Mouse (Mus musculus) B cell, adult (primary cell): Measurements from ENCODE around the gene Armt1. TPM values are rescaled to one million over a fixed set of nuclear protein-coding genes. Genes with fewer than 3 reads are reported as not detected.

Experiments used
- total RNA-seq: library from RNA; stranded (reverse); gene quantifications from 4 replicates; pipeline ENCODE4 v1.2.4, GENCODE M21; 2023; ENCODE audit not compliant: inconsistent age

The Armt1 gene
- total RNA-seq = 21.1 to 28.8 TPM (median 23.6 TPM) in 4 replicates

GRCm38 (mm10) chr10:4432123-4432931 lies at the start of gene Armt1, which contains the start of gene Rmnd1:
Armt1 (plus strand) TSS chr10:4432467.
Rmnd1 (minus strand) TSS chr10:4432388.

GRCm38 (mm10) chr10:4387701-4388383 lies 44.4 kb upstream of the Armt1 start, which contains the start of gene Zbtb2:
Zbtb2 (minus strand) TSS chr10:4388108.

GRCm38 (mm10) chr10:4482355-4482754 lies 50.1 kb downstream of the Armt1 start, which contains the start of gene Ccdc170:
Ccdc170 (plus strand) TSS chr10:4482502.

Other genes starting within 250 kb of the Armt1 start
- 18.6 to 22.6 TPM (median 20.4 TPM) in 4 replicates for gene Akap12, start 166.1 kb upstream of the Armt1 start, total RNA-seq
- gene Zbtb2, start 44.4 kb upstream of the Armt1 start, total RNA-seq = 28.4 to 32.4 TPM (median 30.5 TPM) in 4 replicates
- gene Rmnd1, start 79 bp upstream of the Armt1 start, total RNA-seq = 49.3 to 56.9 TPM (median 54.7 TPM) in 4 replicates
- gene Ccdc170, start 50.0 kb downstream of the Armt1 start, total RNA-seq = 1.0 TPM in 1 of 4 replicates, not detected in the others
- gene Esr1, start 179.1 kb downstream of the Armt1 start, total RNA-seq = 4.8 to 5.3 TPM (median 4.8 TPM) in 4 replicates